Mouse (Mus musculus): ENCODE measurements around the gene 1810010D01Rik. TPM values are rescaled to one million over a fixed set of nuclear protein-coding genes. Genes with fewer than 3 reads are reported as not detected.

1810010D01Rik gene
- under 1 TPM in 1 of 2 experiments, not detected in 1; 0.31 TPM for total RNA-seq (2021)

DNA sequence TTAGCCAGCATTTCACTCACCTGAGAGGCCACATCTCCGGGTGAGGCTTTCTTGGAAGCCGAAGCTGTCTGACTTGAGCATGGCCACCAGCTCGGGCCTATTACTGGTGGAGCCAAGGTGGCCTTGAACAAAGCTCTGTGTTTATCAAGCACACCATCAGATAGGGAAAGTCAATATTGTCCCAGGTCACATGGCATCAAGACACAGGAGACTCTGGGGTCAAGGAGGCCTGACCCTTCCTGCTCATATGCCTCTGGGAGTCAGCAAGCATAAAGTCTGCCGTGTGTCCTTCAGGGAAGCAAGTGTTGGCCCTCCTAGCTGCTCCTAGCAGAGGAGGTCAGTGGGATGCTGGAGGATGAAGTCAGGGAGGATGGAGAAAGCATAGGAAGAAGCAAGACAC is at the start of gene 1810010D01Rik:
1810010D01Rik (minus strand) TSS at position 114 of the 400 bp plus-strand sequence.
- DNase-seq, result no peak

DNA sequence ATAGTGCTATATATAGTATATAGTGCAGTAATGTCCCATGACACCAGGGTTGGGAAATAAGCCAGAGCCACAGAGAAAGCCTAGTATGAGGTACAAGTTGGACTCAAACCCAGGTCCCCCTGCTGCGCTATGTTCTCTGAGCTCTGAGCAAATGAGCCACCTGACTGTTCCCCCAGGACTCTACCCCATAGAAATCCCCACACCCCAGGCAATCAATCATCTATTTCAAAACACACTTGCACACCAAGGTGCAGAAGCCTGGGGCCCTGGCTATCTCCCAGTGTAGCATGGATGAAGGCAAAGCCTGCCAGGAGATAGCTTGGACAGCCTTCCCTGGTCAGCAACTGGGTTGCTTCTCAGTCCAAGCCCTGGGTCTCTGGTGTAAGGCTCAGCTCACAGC is 48.2 kb upstream of the 1810010D01Rik start:
- no peak for DNase-seq

DNA sequence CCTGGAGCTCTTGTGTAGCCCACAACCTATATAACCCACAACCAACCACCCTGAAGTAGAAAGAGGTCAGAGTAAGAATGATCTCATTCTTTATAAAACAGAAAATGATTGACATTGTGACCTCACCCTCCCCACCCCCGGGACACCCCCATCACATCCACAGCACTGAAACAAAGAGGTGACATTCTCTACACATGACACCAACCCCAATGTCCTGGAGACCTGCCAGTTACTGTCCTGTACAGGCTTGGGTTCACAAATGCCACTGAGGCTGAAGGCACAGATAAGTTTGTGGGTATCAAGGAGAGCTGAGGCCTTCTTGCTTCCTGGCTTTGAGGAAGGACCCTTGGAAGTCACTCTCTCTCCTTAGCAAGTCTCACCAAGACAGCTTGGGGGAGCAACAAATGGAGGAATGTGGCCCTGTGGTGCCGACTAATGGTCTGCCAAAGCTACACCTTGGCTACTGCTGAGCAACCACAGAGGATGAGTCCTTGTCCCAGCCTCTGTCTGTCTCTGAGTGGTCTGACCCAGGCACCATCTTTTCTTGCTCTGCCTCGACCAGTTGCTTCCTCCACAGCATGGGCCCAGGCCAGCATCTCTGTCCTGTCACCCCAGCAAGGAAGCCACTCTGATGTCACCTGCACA is 46.2 kb upstream of the 1810010D01Rik start:
- DNase-seq, result no peak

DNA sequence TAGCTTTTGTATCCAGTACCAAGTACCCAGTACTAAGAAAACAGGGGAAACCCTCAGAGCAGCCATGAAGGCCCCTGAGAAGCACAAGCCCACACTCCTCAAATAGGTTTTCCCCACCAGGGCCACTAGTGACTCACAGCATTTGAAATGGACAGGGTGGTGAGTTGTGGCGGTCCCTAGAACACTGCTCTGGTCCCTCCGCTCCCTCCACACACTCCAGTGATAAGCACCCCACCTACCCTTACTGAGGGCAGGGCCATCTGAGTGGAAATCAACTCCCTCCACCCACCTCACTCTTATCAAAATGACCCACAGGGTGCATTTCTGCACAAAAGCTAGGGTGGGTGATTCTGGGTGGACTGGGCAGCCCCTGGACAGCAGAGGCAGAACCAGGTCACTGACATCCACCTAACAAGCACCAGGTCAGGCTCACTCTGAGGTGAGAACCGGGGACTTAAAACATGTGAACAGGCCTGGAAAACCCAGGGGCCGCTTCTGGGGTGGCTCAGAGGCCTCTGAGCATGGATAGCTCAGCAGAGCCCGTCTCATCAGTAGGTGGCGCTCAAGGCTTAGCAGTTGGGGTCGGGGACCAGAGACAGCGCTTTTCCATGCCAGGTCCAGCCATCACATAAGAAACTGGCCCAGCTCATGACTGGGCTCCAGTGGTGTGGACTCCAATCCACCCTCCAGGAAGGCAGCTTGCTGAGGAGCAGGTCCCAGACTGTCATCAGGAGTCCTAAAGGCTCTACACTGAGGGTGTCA is 45.0 kb upstream of the 1810010D01Rik start:
- peak; percentile 93 for DNase-seq

DNA sequence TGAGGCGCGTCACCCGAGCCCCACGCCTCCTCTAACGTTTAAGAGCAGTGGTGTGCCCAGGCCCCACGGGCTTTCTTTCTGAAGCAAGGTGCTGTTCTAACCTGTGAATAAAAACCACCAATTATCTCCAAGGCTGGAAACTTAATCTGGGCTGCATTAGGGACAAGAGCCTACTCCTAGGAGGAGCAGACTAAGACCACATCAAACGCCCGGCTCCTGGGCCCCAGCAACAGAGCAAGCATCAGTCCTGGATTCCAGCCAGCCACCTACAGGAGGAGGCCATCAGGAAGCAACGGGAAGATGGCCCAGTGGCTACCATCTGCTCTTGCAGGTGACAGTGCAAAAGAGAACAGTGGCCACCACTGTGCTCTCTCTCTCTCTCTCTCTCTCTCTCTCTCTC is 42.3 kb upstream of the 1810010D01Rik start:
- no peak for DNase-seq

DNA sequence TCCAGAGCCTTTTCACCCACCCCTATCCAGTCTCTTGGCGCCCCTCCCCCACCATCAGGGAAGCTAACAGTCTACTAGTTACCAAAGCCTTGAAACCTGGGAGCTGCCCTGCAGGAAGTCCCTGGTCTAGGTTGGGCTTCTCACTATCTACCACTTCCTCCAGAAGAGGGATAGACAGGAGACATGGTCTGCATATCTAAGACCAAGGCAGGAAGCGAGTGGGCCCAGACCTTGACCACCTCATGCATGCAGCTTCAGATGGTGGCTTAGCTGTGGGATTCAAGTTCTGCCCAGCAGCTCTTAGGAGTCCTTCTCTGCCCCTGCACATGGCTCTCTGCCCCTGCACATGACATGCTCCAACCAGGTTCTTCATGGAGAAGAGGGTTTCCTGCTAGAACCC is 41.0 kb upstream of the 1810010D01Rik start:
- no peak for DNase-seq

DNA sequence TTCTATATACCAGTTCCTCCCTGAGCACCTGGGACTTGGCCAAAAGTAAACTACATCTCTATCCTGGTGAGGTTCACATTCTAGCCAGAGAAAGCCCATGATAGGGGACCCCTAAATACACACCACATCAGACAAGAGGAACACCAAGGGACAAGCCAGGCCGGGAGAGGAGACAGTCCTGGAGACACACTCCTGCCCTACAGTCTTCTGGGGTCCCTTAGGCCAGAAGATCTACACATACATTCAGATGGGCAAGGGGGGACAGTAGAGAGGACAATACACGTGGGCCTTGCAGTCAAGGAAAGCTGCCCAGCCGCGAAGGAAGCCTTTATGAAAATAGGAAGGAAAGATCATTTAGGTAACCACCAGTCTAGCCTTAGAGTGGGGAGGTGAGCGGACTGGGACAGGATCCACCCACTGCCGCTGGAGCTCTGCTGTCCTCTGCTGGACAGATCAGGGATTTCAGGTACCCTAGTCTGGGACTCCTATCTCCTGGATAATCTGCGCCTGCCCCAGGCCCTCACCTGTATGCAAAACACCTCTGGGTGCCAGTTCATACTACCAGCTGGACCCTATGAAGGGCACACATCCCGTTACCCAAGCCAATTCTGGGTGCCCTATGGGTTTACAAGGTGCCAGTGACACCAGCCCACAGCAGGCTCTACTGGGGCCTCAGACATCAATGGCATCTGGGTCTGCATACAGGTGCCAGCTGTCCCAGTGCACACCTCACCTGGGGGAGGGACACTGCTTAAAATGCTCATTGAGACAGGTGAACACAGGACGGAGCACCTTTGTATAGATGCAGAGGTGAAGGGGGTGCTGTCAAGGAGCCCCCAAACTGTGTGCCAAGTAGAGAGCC is 35.2 kb upstream of the 1810010D01Rik start:
- peak; percentile 89 for DNase-seq

DNA sequence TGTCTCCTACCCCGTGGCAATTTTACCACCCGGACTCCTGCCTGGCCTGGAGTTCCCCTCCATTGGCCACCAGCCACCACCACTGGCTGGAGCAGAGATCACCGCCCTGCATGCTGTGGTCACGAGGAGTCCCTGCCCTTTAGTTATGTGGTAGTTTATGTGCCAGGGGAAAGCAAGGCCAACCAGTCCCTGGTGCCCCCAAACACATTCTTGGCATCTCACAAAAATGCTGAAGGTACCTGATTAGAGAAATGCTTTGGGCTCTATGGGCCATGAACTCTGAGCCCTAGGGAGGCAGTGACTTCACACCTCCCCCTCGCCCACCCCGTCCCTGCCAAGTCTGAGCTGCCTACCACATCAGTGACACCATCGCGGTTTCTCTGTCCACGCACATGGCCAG is 34.1 kb upstream of the 1810010D01Rik start:
- no peak for DNase-seq

DNA sequence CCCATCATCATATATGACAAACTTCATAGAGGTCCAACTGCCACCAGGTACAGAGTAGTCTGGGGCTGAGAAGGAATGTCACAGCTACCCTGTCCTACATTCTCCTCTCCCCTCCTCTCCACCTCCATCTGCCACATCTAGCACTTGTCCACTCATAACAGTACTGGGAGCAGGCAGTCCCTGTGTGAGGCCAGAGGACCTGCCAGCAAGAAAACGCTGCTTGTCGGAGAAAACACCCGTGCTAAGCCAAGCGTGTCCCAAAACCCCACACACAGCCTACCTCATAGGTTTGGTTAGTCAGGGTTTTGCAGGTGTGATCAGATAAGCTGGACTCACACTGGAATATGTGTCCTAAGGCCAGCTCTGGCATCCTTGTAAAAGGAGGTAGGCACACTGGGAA is 33.0 kb upstream of the 1810010D01Rik start:
- DNase-seq, result no peak

DNA sequence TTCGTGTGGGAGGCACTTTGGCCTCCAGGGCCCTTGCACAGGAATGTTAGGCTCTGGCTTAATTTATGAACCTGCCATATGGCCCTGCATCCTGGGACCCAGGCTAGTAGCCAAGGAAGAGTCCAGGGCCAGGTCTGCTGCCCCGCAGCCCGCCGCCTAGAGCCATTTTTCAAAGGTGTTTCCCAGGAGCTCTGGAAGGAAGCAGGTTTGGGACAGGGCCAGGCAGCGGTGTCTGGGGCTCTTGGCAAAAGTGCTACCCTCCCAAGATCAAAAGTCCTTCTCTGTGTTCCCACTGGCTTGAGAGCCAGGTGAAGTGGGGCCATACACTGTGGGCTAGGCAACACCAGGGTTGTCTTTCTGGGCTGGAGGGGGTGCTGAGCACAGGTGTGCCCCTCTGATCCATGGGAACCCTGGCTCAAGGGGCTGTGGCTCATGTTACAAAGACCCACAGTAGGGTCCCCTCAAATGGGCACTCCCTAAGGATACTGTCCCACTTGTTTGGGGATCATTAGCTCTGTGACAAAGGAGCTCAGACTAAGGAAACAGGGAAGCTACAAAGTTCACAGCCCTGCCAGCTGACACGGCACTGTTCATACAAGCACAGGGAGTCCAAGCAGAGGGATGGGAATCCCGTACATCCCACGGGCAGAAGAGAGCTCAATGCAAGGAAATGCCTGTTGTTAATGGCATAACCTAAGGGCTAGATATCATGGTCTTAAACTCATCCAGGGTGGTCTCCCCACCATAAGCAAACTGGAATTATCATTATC is 32.0 kb upstream of the 1810010D01Rik start:
- no peak for DNase-seq

DNA sequence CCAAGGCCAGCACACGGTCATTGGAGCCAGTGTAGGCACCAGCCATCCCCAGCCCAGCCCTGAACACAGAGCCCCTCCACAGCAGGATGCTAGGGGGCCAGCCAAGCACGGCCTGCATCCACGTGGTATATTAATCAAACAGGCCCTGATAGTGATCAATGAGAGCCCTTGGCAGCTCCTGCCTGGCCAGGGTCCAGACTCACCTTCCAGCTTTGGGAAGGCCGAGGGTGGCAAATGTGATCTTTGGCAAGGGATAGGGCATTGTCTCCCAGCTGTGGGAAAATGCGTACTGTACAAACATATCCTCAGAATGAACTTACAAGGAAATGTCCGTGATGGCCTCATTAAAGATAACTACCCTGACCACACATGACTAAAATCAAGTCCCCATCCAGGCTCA is 31.2 kb upstream of the 1810010D01Rik start:
- peak; percentile 34 for DNase-seq

DNA sequence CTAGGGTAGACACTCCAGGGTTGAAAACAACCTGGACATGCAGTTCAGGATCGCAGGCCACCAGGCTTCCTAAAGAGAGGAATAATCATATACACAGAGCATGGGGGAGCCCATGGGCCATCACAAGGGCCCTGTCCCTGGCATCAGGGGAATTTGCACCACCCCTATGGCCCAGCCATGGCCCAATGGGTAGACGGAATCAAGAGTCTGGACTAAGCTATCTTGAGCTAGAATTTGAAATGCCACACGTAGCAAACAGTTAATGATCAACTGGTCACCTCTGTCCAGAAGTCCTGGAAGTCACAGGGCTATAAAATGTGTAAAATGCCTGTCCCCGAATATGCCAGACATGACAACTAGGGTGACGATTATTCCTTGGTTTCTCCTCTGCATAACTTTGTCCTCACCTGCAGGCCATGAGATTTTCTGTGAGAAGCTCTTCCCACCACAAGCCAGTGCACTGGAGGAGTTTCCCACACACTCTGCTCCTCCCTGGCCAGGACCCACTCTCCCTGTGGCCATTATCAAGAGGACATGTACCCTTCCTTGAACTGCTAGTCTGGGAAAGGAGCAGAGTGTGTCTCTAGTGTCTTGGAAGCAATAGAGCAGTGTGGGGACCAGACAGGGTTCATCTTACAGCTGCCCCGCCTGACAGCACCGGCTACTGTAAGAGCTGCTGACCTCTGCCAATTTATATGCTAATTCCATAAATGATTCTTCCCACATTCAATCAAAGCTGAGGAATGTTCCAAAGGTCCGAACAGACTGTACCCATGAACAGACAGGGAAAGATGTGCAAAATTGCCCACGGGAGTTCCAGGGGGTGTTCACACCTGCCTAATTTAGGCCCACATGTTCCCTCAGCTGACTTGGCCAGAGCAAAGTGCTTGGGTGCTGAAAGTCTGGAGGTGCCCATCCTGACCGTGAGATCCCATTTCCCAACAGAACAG is 27.2 kb upstream of the 1810010D01Rik start:
- no peak for DNase-seq

DNA sequence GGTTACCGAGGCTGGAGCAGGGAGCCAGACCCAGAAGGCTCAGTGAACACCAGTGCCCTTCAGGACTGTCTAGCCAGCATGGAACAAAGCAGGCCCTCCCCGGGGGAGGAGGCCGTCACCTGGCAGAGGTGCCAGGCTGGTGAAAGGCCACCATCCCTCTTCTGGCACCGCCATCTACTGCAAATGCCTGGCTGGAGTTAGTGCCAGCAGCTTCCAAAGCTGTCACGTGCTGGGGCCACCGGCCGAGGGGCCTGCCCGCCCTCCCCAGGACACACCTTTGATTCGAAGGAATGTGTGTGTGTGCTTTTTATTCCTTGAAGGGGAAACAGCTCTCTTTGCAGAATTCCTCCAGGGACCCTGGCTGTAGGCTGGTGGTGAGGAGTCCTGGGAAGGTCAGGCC is 23.7 kb upstream of the 1810010D01Rik start:
- DNase-seq, result peak; percentile 36

DNA sequence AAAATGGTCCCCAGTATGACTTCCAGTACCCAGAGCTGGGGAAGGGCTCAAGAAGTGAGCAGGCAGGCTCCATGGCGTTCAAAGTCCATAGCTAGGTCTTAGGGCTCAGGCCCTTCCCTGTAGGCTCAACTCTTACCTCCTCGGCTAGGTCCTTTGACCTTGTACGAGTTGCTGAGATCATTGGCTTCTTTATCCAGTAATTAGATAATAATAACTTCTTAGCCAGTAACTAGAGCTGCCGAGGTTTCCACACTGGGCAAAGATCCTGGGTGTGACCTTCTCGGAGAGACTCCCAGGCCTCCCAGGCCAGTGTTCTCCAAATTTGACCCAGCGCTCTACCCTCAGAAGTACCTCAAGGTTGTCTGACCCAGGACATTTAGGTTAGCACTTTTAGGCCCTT is 18.7 kb upstream of the 1810010D01Rik start:
- DNase-seq, result no peak

DNA sequence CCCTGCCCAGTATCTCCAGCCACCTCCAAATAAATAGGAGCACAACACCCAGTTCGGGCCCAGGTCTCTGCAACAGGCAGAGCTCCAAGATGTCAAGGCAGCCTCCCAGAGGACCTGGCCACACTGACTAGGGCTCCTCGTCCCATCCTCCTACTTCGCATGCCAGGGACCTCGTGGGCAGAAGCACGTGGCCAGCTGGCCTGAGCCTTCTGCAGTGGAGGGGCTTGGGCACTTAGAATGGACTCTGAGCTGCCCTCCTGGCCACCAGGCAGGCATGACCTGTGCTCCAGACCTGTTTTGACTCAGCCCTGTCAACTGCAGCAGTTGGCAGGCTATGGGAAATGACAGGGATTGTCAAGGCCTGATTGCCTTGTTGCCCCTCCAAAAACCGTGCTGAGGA is 17.7 kb upstream of the 1810010D01Rik start:
- DNase-seq, result no peak

DNA sequence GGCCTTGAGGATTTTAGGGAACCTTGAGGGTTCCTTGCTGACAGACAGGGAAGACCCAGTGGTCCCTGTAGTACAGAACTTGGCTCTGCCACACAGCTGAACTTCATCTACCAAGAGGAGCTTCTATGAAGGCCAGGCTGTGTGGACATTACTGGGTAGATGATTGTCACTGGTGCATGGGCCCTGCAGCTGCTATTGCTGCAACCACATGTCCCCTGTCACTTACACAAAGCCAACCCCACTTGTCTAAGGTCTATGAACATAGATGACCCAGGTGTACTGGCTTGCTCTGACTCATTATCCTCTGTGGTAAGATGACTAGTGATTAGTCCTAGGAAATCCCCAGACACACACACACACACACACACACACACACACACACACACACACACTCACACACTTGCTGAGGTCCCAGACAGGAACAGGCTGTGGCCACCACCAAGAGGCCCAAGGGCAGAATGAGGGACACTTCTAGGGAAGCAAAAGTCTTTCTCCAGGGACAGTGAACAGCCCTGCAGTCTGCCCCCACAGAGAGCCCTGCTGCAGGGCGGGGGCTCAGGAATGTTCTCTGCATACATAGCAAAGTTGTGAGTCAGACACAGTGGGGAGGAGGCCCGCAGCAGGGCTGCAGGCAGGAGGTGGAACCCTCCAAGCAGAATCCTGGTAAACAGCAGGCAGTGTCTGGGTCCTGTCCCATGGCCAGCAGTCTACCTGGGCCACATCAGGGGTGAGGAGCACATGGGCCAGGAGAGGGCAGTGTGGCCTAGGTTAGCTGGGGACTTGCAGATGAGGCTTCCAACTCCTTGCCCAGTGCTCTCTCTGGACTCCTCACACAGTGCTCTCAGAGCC is 14.1 kb upstream of the 1810010D01Rik start:
- peak; percentile 71 for DNase-seq

DNA sequence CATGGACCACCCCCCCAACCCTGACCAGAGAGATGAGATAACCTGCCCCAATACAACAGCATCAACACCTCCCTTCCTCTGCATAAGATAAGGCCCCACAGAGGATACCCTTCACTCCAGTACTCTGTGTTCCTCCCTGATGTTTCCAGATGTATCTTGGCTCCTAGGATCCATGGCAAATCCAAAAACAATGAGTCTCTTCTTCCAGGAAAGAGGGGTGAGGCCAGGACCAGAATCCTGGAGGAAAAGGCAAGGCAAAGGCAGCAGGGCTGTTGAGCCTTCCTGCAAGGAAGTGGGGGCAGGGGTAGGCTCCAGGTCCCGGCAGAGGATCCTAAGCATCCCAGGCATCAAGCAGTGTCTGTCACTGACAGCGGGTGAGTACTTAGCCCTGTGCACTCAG is 13.4 kb upstream of the 1810010D01Rik start:
- DNase-seq, result peak; percentile 26

DNA sequence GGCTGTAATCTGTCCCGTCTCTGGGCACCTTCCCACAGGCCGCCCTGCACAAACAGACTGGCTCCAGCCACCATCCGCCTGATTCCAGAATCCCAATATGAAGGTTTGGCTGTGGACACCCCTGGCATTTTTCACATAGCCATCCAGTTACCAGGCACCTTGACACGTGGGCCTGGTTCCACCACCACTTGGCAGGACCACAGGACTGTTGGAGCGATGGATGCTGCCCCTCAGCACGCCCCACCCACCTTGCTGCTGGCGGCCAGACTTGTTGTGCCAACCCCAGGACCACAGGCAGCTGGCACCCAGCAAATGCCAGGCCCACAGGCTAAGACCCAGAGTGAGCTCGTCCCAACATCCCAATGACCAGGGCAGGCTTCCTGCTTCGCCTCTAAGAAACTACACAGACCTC is 11.5 kb upstream of the 1810010D01Rik start:
- no peak for DNase-seq

DNA sequence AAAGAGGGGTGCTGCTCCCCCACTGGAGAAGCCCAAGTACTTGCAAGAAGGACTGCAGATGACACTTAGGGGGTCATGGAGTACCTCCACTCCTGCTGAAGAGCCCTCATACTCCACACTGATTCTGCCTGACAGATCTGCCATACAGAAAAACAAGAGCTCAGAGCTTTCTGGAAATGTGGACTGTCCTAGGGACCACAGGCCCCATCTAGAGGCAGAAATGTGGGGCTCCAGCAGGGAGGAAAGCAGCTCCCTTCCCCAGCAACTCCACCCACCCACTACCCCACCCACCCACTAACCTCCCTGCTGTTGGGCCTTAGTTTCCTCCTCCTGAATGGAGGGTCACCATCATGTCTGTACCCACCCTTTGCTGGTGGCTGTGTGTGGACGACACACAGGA is 8.7 kb upstream of the 1810010D01Rik start:
- peak; percentile 65 for DNase-seq

DNA sequence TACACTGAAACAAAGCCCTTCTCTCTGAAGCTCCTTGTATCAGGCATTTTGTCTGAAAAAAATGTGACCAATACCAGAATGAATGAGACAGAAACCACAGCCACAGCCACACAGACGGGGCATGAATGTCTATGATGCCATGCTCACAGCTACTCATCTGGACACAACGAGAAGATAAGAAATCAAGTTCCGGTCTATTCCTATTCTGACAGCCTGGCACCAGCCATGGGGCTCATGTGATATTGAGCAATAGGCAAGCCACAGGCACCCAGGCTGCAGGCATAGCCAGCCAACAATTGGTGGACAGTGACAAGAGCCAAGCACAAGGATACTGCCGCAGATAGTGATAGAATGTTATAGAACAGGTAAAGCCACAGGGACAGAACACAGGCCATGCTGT is 7.6 kb upstream of the 1810010D01Rik start:
- DNase-seq, result no peak
